Mouse (Mus musculus) olfactory bulb, adult 2 months (tissue): ENCODE results near the gene Nepro.

Experiments
- CTCF ChIP-seq: fragments of 200-500 bp; IDR thresholded peaks from 2 replicates; pipeline ENCODE4 v1.5.1; 2012; ENCODE audit warnings: low read depth, mild to moderate bottlenecking, low read length, moderate library complexity; ENCODE audit not compliant: insufficient read depth
- POLR2A ChIP-seq: fragments of 200-500 bp; IDR thresholded peaks from 2 replicates; pipeline ENCODE4 v1.6.1; 2012; ENCODE audit warnings: mild to moderate bottlenecking, low read depth, low read length, moderate library complexity; ENCODE audit not compliant: insufficient read depth

- no peak for TF ChIP-seq CTCF
- no peak for TF ChIP-seq POLR2A
Measured at GRCm38 (mm10) chr16:44748007-44748406, 23.9 kb downstream of the Nepro start.
